Mouse (Mus musculus) embryonic facial prominence, embryonic 13.5 days (tissue): ENCODE measurements at regions not wholly inside any gene's neighbourhood (a gene's known extent, or its start where the extent isn't known, plus 50 kb on each side); places are given as distances from the start of the nearest gene placed in this dataset.

ENCODE experiments used
- ATAC-seq: fragments of 200-750 bp; cut with Nextera tagmentation; 2 replicates; pipeline ENCODE4 v1.8.0; 2017; ENCODE audit warnings: low read depth; ENCODE audit not compliant: insufficient number of reproducible peaks, insufficient read depth, low FRiP score, low TSS enrichment
- H3K27ac ChIP-seq: fragments of 300-500 bp; sonication (generic); 2 replicates; pipeline ENCODE4 v1.5.1; 2015; ENCODE audit warnings: moderate library complexity, mild to moderate bottlenecking, inconsistent platforms
- H3K27me3 ChIP-seq: fragments of 300-500 bp; sonication (generic); 2 replicates; pipeline ENCODE4 v1.6.1; 2015; ENCODE audit warnings: mild to moderate bottlenecking, inconsistent platforms
- H3K36me3 ChIP-seq: fragments of 300-500 bp; sonication (generic); 2 replicates; pipeline ENCODE4 v1.6.1; 2015; ENCODE audit warnings: mild to moderate bottlenecking, inconsistent platforms
- H3K4me1 ChIP-seq: fragments of 300-500 bp; sonication (generic); 2 replicates; pipeline ENCODE4 v1.6.1; 2015; ENCODE audit warnings: inconsistent platforms
- H3K4me2 ChIP-seq: fragments of 300-500 bp; sonication (generic); 2 replicates; pipeline ENCODE4 v1.6.1; 2015; ENCODE audit warnings: moderate library complexity, mild to moderate bottlenecking, inconsistent platforms
- H3K4me3 ChIP-seq: fragments of 300-500 bp; sonication (generic); 2 replicates; pipeline ENCODE4 v1.5.1; 2015; ENCODE audit warnings: mild to moderate bottlenecking, inconsistent platforms
- H3K9ac ChIP-seq: fragments of 300-500 bp; sonication (generic); 2 replicates; pipeline ENCODE4 v1.6.1; 2015; ENCODE audit warnings: mild to moderate bottlenecking, inconsistent platforms
- H3K9me3 ChIP-seq: fragments of 300-500 bp; sonication (generic); 2 replicates; pipeline ENCODE4 v1.6.1; 2016; ENCODE audit warnings: inconsistent platforms
- WGBS: fragments of 180-500 bp; shearing (Covaris S2); methylation state at CpG from one replicate; pipeline ENCODE4 v1.1.7; 2015; ENCODE audit warnings: mixed read lengths; 5-methylcytosine and 5-hydroxymethylcytosine counted together

DNA sequence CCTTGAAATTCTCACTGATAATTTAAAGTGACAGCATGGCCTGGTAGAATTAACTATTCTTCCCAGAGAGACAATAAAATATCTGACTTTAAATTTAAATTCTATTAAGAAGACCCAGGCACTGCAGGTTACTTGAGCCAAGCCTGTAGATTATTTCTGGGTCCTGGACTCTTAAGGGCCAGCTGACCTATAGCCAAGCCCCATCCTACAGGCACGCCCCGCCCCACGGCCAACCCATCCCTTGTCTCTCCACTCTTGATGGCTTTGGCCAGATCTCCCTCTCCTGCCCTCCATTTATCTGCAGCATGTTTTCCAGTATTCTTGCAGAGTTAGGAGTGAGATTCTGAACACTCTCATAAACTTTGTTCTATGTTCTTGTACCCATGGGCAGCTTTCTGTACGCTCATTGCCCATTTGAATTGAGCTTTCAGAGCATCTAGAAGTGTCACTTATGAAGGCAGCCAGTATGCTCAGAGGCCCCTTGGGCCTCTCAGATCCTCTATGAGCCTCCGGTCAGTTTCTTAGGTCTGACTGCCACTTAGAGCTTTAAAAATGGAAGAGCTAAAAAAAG, 96.2 kb upstream of the Pabpc6 start:
- H3K9me3 ChIP-seq = no peaks in the 10 kb centered on the region
- no peak overlapping the region for H3K9ac ChIP-seq
- peaks cover 10% of the 10 kb centered on the region for H3K4me1 ChIP-seq
- no peak overlapping the region for H3K27ac ChIP-seq
- H3K4me2 ChIP-seq = no peak overlapping the region
- H3K4me3 ChIP-seq = no peak overlapping the region
- H3K36me3 ChIP-seq = no peaks in the 10 kb centered on the region
- no peak for ATAC-seq
- 82% methylated on average over 5 of the region's 5 CpGs for WGBS
- H3K27me3 ChIP-seq = peaks cover 22% of the 10 kb centered on the region

DNA sequence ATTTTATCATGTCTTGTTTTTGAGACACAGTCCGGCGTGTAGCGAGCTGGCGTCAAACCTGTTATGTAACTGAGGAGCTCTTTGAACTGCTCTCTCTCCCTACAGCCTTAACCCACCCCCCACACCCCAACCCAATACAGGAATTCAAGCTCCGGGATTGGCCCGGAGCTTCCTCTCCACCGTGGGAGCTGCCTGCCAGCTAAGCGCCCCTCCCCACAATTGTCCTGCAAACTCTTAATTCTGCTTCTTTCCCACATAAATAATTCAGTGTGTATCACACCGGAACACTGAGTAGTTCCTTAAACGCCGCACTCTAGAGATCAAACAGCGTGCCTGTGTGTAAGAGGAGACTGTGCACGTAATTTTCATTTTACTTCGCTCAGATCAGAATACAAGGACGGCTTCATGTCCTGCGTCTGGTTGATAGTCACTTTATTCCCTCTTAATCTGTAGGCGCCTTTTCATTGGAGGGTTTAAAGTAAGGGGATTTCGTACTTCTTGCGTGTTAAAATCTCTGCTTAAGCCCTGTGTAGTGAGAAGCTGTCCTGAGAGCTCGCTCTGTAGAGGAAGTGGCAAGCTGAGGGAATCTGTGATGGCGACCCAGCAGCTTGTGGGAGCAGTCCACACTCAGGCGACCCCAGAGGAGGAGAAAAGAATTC, 95.3 kb upstream of the Pabpc6 start:
- under 1% methylated on average over 22 of the region's 22 CpGs for WGBS
- Histone ChIP-seq H3K4me1 (peaks cover 10% of the 10 kb centered on the region), H3K27me3 (peaks cover 22% of the 10 kb centered on the region), H3K4me2 (peak overlapping the region; percentile 78), H3K4me3 (peak overlapping the region; percentile 44), H3K9ac (peak overlapping the region; percentile 41), H3K27ac (peak overlapping the region; percentile 5; the same call in 1 of the 2 replicates), H3K36me3 (no peaks in the 10 kb centered on the region), H3K9me3 (no peaks in the 10 kb centered on the region)
- ATAC-seq = peak; percentile 48; the same call in 1 of the 2 replicates

- Histone ChIP-seq H3K27me3 (peaks cover 22% of the 10 kb centered on the region), H3K4me1 (peaks cover 10% of the 10 kb centered on the region), H3K4me2 (peak overlapping the region; percentile 78), H3K9me3 (no peaks in the 10 kb centered on the region), H3K27ac (no peak overlapping the region), H3K4me3 (peak overlapping the region; percentile 23), H3K9ac (no peak overlapping the region), H3K36me3 (no peaks in the 10 kb centered on the region)
- 11% methylated on average over 9 of the region's 9 CpGs for WGBS
- ATAC-seq = no peak
These were observed 94.6 kb upstream of the Pabpc6 start for GRCm38 (mm10) chr17:9764041-9764606.

DNA sequence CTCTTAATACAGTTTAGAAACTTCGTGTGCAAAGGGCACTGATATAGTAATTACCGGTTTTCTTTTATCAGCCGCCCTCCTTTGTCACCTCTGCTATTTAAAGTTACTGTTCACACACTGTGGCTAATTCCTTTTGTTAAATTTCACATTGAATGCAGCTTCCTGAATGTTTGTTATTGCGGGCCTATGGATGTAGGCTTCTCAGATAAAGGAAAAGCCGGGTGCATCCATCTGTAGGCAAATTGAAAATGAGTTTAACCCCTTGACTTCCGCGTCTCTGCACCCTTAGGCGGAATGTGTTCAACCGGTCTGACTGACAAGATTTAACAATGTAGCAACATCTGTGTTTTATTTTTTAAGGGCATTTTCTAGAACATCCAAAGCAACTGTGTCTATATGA, 93.6 kb upstream of the Pabpc6 start:
- Histone ChIP-seq H3K9ac (no peak overlapping the region), H3K36me3 (no peaks in the 10 kb centered on the region), H3K27me3 (peaks cover 22% of the 10 kb centered on the region), H3K9me3 (no peaks in the 10 kb centered on the region), H3K4me1 (peaks cover 10% of the 10 kb centered on the region), H3K27ac (no peak overlapping the region), H3K4me2 (peak overlapping the region; percentile 78; the same call in 1 of the 2 replicates), H3K4me3 (no peak overlapping the region)
- WGBS = 23% methylated on average over 9 of the region's 9 CpGs
- ATAC-seq = no peak

GRCm38 (mm10) chr17:9762436-9762835, 92.9 kb upstream of the Pabpc6 start:
- Histone ChIP-seq H3K27me3 (peaks cover 22% of the 10 kb centered on the region), H3K4me1 (peaks cover 10% of the 10 kb centered on the region), H3K27ac (no peak overlapping the region), H3K4me2 (no peak overlapping the region), H3K9me3 (no peaks in the 10 kb centered on the region), H3K4me3 (no peak overlapping the region), H3K36me3 (no peaks in the 10 kb centered on the region), H3K9ac (no peak overlapping the region)
- ATAC-seq = no peak
- 58% methylated on average over 7 of the region's 7 CpGs for WGBS

- Histone ChIP-seq H3K4me3 (no peak overlapping the region), H3K9me3 (no peaks in the 10 kb centered on the region), H3K4me1 (peaks cover 10% of the 10 kb centered on the region), H3K36me3 (no peaks in the 10 kb centered on the region), H3K27ac (no peak overlapping the region), H3K9ac (no peak overlapping the region), H3K4me2 (no peak overlapping the region), H3K27me3 (peaks cover 14% of the 10 kb centered on the region)
- 91% methylated on average over 2 of the region's 2 CpGs for WGBS
- no peak for ATAC-seq
These were observed 91.2 kb upstream of the Pabpc6 start for GRCm38 (mm10) chr17:9760706-9761059.

GRCm38 (mm10) chr17:9760026-9760705, 90.6 kb upstream of the Pabpc6 start:
- H3K36me3 ChIP-seq = no peaks in the 10 kb centered on the region
- H3K4me3 ChIP-seq = no peak overlapping the region
- WGBS = 68% methylated on average over 8 of the region's 8 CpGs
- H3K4me2 ChIP-seq = no peak overlapping the region
- peaks cover 9% of the 10 kb centered on the region for H3K4me1 ChIP-seq
- no peak overlapping the region for H3K9ac ChIP-seq
- H3K27me3 ChIP-seq = peaks cover 13% of the 10 kb centered on the region; the same call in 1 of the 2 replicates
- H3K27ac ChIP-seq = no peak overlapping the region
- H3K9me3 ChIP-seq = no peaks in the 10 kb centered on the region
- ATAC-seq = no peak

DNA sequence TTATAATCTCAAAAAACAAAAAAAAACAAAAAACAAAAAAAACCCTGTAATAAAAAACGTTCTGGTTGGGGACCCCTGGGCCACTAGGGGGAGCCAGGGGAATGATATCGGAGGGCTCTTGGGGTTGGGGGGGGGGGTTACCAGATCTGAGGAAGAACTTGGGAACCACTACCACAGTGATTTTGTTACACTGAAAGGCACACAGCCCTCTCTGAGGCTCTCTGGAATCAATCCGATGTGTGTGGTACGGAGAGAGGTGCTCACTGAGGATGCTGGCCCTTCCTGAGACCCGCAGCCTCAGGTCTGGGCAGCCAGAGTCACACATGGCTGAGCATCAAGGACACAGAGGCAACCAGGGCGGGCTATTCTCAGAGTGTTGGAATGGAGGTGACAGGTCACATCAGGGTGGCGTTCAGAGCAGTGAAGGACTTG, 89.9 kb upstream of the Pabpc6 start:
- no peak overlapping the region for H3K9ac ChIP-seq
- no peak overlapping the region for H3K4me2 ChIP-seq
- H3K27ac ChIP-seq = no peak overlapping the region
- peaks cover 7% of the 10 kb centered on the region for H3K4me1 ChIP-seq
- WGBS = 22% methylated on average over 7 of the region's 7 CpGs
- H3K9me3 ChIP-seq = no peaks in the 10 kb centered on the region
- ATAC-seq = no peak
- H3K36me3 ChIP-seq = no peaks in the 10 kb centered on the region
- H3K4me3 ChIP-seq = no peak overlapping the region
- H3K27me3 ChIP-seq = peaks cover 13% of the 10 kb centered on the region; the same call in 1 of the 2 replicates

GRCm38 (mm10) chr17:9757725-9758251, 88.3 kb upstream of the Pabpc6 start:
- Histone ChIP-seq H3K4me1 (no peaks in the 10 kb centered on the region), H3K9me3 (no peaks in the 10 kb centered on the region), H3K9ac (no peak overlapping the region), H3K27me3 (peaks cover 3% of the 10 kb centered on the region; the same call in 1 of the 2 replicates), H3K4me2 (no peak overlapping the region), H3K4me3 (no peak overlapping the region), H3K27ac (no peak overlapping the region), H3K36me3 (no peaks in the 10 kb centered on the region)
- no peak for ATAC-seq
- WGBS = 88% methylated on average over 4 of the region's 4 CpGs

GRCm38 (mm10) chr17:9756675-9757074, 87.2 kb upstream of the Pabpc6 start:
- no peak overlapping the region for H3K27ac ChIP-seq
- ATAC-seq = no peak
- no peaks in the 10 kb centered on the region for H3K36me3 ChIP-seq
- H3K4me3 ChIP-seq = no peak overlapping the region
- 75% methylated on average over 12 of the region's 12 CpGs for WGBS
- peaks cover 3% of the 10 kb centered on the region; the same call in 1 of the 2 replicates for H3K27me3 ChIP-seq
- no peak overlapping the region for H3K9ac ChIP-seq
- H3K4me1 ChIP-seq = no peaks in the 10 kb centered on the region
- no peak overlapping the region for H3K4me2 ChIP-seq
- H3K9me3 ChIP-seq = no peaks in the 10 kb centered on the region

DNA sequence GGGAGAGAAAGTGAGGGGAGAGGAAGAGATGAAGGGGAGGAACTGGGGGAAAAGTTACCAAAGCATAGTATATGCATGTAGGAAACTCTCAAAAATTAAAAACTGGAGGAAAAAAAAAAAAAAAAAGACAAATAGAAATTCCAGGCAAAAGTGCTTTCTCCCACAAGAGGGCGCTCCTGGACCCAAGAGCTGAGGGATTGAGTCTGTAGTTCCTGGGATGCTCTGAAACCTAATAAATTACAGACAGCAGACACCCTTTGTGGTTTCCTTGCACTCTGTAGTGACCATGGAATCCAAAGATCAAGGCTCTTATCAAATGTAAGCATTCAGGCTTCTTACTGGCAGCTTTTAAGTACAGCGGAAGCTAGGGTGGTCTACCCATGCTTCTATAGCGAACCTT, 86.7 kb upstream of the Pabpc6 start:
- H3K4me1 ChIP-seq = no peaks in the 10 kb centered on the region
- no peak for ATAC-seq
- no peak overlapping the region for H3K27ac ChIP-seq
- H3K4me3 ChIP-seq = no peak overlapping the region
- H3K4me2 ChIP-seq = no peak overlapping the region
- no peaks in the 10 kb centered on the region for H3K27me3 ChIP-seq
- WGBS = 50% methylated on average over 3 of the region's 3 CpGs
- no peaks in the 10 kb centered on the region for H3K9me3 ChIP-seq
- no peak overlapping the region for H3K9ac ChIP-seq
- no peaks in the 10 kb centered on the region for H3K36me3 ChIP-seq
